Mouse (Mus musculus) megakaryocyte, embryonic 14.5 days (primary cell): Measurements from ENCODE around the gene Mia2.

ENCODE experiments used
- FLI1 ChIP-seq: IDR thresholded peaks from 2 replicates; pipeline ENCODE4 v1.6.1; 2012; ENCODE audit warnings: low read length, inconsistent platforms, mixed read lengths
- GATA1 ChIP-seq: IDR thresholded peaks from 3 replicates; pipeline ENCODE4 v1.6.1; 2012; ENCODE audit warnings: mixed read lengths, low read length, inconsistent platforms, borderline replicate concordance

- TF ChIP-seq GATA1: no peak
- TF ChIP-seq FLI1: no peak
Observed at GRCm38 (mm10) chr12:59166557-59166956, 71.0 kb downstream of the Mia2 start.
